Mouse (Mus musculus) kidney, postnatal 14 days (tissue): ENCODE measurements at regions not wholly inside any gene's neighbourhood (a gene's known extent, or its start where the extent isn't known, plus 50 kb on each side); places are given as distances from the start of the nearest gene placed in this dataset.

Source experiments
- DNase-seq: peaks from one replicate; pipeline ENCODE4 v3.0.0; 2022; ENCODE audit warnings: mixed read lengths

- DNase-seq: peak; percentile 1
Measured at GRCm38 (mm10) chrX:61046700-61047099, 138.7 kb downstream of the Cdr1 start.

GRCm38 (mm10) chrX:61043147-61043546 lies 142.2 kb downstream of the Cdr1 start:
- no peak for DNase-seq
